Mouse (Mus musculus): ENCODE measurements around the gene Agap2.

DNA sequence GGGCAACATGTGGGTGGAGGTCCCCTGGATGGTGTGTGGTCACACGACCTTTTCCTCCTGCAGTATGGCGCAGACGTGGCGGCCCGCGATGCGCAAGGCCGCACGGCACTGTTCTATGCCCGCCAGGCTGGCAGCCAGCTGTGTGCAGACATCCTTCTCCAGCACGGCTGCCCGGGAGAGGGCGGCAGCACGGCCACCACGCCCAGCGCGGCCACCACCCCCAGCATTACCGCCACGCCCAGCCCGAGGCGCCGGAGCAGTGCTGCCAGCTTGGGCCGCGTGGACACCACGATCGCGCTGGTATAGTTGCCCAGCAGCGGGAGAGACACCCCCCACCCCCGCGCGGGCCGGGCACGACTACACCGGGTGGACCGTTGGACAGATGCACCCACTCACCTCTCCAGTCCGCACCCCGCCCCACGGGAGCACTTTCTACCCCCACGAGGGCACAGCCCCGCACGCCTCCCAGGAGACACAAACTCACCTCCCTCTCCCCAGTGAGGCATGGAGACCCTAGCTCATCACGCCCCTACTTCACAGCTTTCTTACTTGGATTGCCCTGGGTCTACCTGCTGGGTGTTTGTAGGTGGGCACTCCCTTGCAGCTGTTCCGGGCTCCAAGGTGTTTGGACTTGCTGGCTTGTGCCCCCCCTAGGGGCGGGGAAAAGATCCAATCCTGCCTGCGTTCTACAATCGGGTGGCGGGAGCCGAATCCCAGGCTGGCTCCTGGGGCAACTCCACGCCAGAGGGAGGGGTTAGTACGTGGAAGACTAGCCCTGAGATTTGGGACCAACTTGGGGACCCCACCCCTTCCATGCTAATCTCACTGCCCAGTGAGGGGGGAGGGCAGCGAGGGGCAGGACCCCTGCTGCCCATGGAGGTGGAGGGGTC lies 16.7 kb downstream of the Agap2 start:
- TF ChIP-seq GATA1 (IDR thresholded peaks at IDR 0.05; ENCODE audit: borderline replicate concordance, low read length) (no peak), FLI1 (IDR thresholded peaks at IDR 0.05; ENCODE audit: low read length) (no peak)
